Mouse (Mus musculus) kidney, embryonic 14.5 days (tissue): ENCODE measurements around the gene Cdh8. TPM values are rescaled to one million over a fixed set of nuclear protein-coding genes. Genes with fewer than 3 reads are reported as not detected.

Experiments
- ATAC-seq: fragments of 200-750 bp; cut with Nextera tagmentation; 2 replicates; pipeline ENCODE4 v1.8.0; 2017; ENCODE audit warnings: moderate number of reproducible peaks, mild to moderate bottlenecking, moderate TSS enrichment, moderate library complexity; ENCODE audit not compliant: low FRiP score, low TSS enrichment
- H3K27ac ChIP-seq: fragments of 300-500 bp; sonication (generic); 2 replicates; pipeline ENCODE4 v1.5.1; 2014; ENCODE audit warnings: low read depth, mild to moderate bottlenecking, low read length, moderate library complexity, mixed read lengths
- H3K27me3 ChIP-seq: fragments of 300-500 bp; sonication (generic); 2 replicates; pipeline ENCODE4 v1.6.1; 2014; ENCODE audit warnings: mild to moderate bottlenecking, low read length; ENCODE audit not compliant: control insufficient read depth, insufficient read depth
- H3K36me3 ChIP-seq: fragments of 300-500 bp; sonication (generic); 2 replicates; pipeline ENCODE4 v1.6.1; 2014; ENCODE audit warnings: low read length, mixed read lengths; ENCODE audit not compliant: control insufficient read depth, insufficient read depth
- H3K4me1 ChIP-seq: fragments of 300-500 bp; sonication (generic); 2 replicates; pipeline ENCODE4 v1.6.1; 2014; ENCODE audit warnings: low read length, mixed read lengths; ENCODE audit not compliant: control insufficient read depth, insufficient read depth
- H3K4me2 ChIP-seq: fragments of 300-500 bp; sonication (generic); replicated peaks from 2 replicates; pipeline ENCODE4 v1.6.1; 2014; ENCODE audit warnings: low read depth, mild to moderate bottlenecking, low read length
- H3K4me3 ChIP-seq: fragments of 300-500 bp; sonication (generic); 2 replicates; pipeline ENCODE4 v1.5.1; 2014; ENCODE audit warnings: mild to moderate bottlenecking, low read length
- H3K9ac ChIP-seq: fragments of 300-500 bp; sonication (generic); 2 replicates; pipeline ENCODE4 v1.6.1; 2014; ENCODE audit warnings: low read depth, mild to moderate bottlenecking, low read length, moderate library complexity
- H3K9me3 ChIP-seq: fragments of 300-500 bp; sonication (generic); 2 replicates; pipeline ENCODE4 v1.6.1; 2016; ENCODE audit warnings: low read length; ENCODE audit not compliant: control insufficient read depth
- WGBS: fragments of 180-500 bp; shearing (Covaris S2); extraction: QIAGEN DNeasy Blood & Tissue Kit; methylation state at CpG from one replicate; pipeline ENCODE4 v1.1.7; 2014; 5-methylcytosine and 5-hydroxymethylcytosine counted together
- polyA plus RNA-seq: library from polyadenylated mRNA; unstranded; fragments of >200 nt; fragmentation: Nextera tagmentation; extraction: Ambion mirVana; gene quantifications from 2 replicates; pipeline ENCODE4 v1.2.1, GENCODE M21; 2014

Gene Cdh8
- polyA plus RNA-seq, 1 experiment from 2014 or later = 0.42 TPM

- H3K4me1 ChIP-seq = no peaks in the 10 kb centered on the region
- H3K27me3 ChIP-seq = no peaks in the 10 kb centered on the region
- WGBS = 84% methylated on average over 8 of the region's 8 CpGs
These were observed 367.5 kb downstream of the Cdh8 start for GRCm38 (mm10) chr8:99048664-99049363.

GRCm38 (mm10) chr8:99040423-99040822 is 375.8 kb downstream of the Cdh8 start:
- Histone ChIP-seq H3K4me1 (no peaks in the 10 kb centered on the region), H3K27me3 (no peaks in the 10 kb centered on the region), H3K4me3 (no peak overlapping the region), H3K27ac (no peak overlapping the region), H3K4me2 (no peak overlapping the region), H3K9me3 (no peaks in the 10 kb centered on the region), H3K9ac (no peak overlapping the region), H3K36me3 (no peaks in the 10 kb centered on the region)
- WGBS = 93% methylated on average over 2 of the region's 2 CpGs
- ATAC-seq = no peak

More at GRCm38 (mm10) chr8:99048664-99049363, 367.5 kb downstream of the Cdh8 start:
- Histone ChIP-seq H3K27ac (no peak overlapping the region), H3K9me3 (no peaks in the 10 kb centered on the region), H3K4me2 (no peak overlapping the region), H3K9ac (no peak overlapping the region), H3K36me3 (no peaks in the 10 kb centered on the region), H3K4me3 (no peak overlapping the region)
- ATAC-seq = no peak

DNA sequence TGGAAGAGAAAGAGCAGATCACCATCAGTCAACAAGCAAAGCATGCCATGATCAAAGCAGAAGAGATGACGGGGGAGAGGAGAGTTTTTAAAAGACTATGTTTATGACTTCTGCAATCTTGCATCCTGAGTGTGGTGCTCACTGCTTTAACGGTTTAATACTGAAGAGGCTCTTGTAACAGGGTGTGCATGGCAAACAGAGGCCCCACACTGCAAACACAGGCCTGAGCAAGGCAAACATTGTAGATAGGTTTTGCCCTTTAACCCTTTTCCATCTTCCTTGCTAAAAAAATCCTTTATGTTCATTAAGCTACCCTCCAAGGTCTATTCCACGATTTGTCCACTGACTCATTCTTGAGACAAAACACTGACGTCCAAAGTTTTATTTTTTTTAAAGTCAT is 385.2 kb downstream of the Cdh8 start:
- no peaks in the 10 kb centered on the region for H3K36me3 ChIP-seq
- 81% methylated on average over 4 of the region's 4 CpGs for WGBS
- no peak for ATAC-seq
- H3K9ac ChIP-seq = no peak overlapping the region
- no peak overlapping the region for H3K4me2 ChIP-seq
- H3K27ac ChIP-seq = no peak overlapping the region
- no peaks in the 10 kb centered on the region for H3K9me3 ChIP-seq
- H3K27me3 ChIP-seq = no peaks in the 10 kb centered on the region
- no peaks in the 10 kb centered on the region for H3K4me1 ChIP-seq
- H3K4me3 ChIP-seq = no peak overlapping the region
